Mouse (Mus musculus) ES-Bruce4 (cell line): ENCODE data around the gene Polr2b. TPM values are rescaled to one million over a fixed set of nuclear protein-coding genes. Genes with fewer than 3 reads are reported as not detected.

ENCODE experiments used
- H3K27ac ChIP-seq: 2 replicates; pipeline ENCODE4 v1.5.1; 2012; ENCODE audit warnings: low read length, inconsistent platforms; ENCODE audit not compliant: insufficient read depth
- H3K27me3 ChIP-seq: 2 replicates; pipeline ENCODE4 v1.6.1; 2012; ENCODE audit warnings: mild to moderate bottlenecking, low read length, inconsistent platforms; ENCODE audit not compliant: control insufficient read depth, poor library complexity, insufficient read depth, severe bottlenecking
- H3K36me3 ChIP-seq: 2 replicates; pipeline ENCODE4 v1.6.1; 2012; ENCODE audit warnings: inconsistent platforms, mild to moderate bottlenecking, low read length, moderate library complexity; ENCODE audit not compliant: control insufficient read depth, poor library complexity, insufficient read depth, severe bottlenecking
- H3K4me1 ChIP-seq: one replicate; pipeline ENCODE4 v1.8.1; 2011; ENCODE audit warnings: low read length; ENCODE audit not compliant: control insufficient read depth, insufficient read depth
- H3K4me3 ChIP-seq: 2 replicates; pipeline ENCODE4 v1.5.1; 2011; ENCODE audit warnings: low read depth, mild to moderate bottlenecking, low read length
- H3K9ac ChIP-seq: 2 replicates; pipeline ENCODE4 v1.6.1; 2012; ENCODE audit warnings: low read depth, mild to moderate bottlenecking, inconsistent platforms; ENCODE audit not compliant: poor library complexity, severe bottlenecking
- H3K9me3 ChIP-seq: replicated peaks from 2 replicates; pipeline ENCODE4 v1.6.1; 2012; ENCODE audit warnings: mild to moderate bottlenecking, low read length, inconsistent platforms; ENCODE audit not compliant: control insufficient read depth, poor library complexity, insufficient read depth, severe bottlenecking
- CTCF ChIP-seq: IDR thresholded peaks from one replicate; pipeline ENCODE4 v1.8.1; 2011; ENCODE audit warnings: low read depth, low read length
- EP300 ChIP-seq: IDR thresholded peaks from 2 replicates; pipeline ENCODE4 v1.6.1; 2011; ENCODE audit warnings: low read depth, low read length; ENCODE audit not compliant: insufficient read depth
- POLR2A ChIP-seq: IDR thresholded peaks from one replicate; pipeline ENCODE4 v1.8.1; 2011; ENCODE audit warnings: low read length; ENCODE audit not compliant: insufficient read depth
- polyA plus RNA-seq: library from polyadenylated mRNA; stranded (reverse); fragments of >200 nt; gene quantifications from 2 replicates; pipeline ENCODE4 v1.2.4, GENCODE M21; 2011; ENCODE audit warnings: low read depth; ENCODE audit not compliant: missing spikeins, insufficient read depth, insufficient read length

Gene Polr2b
- polyA plus RNA-seq, 1 experiment: 238 TPM

GRCm38 (mm10) chr5:77369394-77369793 lies 59.4 kb downstream of the Polr2b start:
- Histone ChIP-seq H3K4me1 (peaks cover 3% of the 10 kb centered on the region), H3K27me3 (no peaks in the 10 kb centered on the region), H3K36me3 (no peaks in the 10 kb centered on the region), H3K4me3 (no peak overlapping the region), H3K27ac (no peak overlapping the region), H3K9ac (no peak overlapping the region), H3K9me3 (no peaks in the 10 kb centered on the region)
- TF ChIP-seq CTCF (no peak), POLR2A (no peak), EP300 (no peak)

- Histone ChIP-seq H3K27ac (no peak overlapping the region), H3K9me3 (no peaks in the 10 kb centered on the region), H3K4me3 (no peak overlapping the region), H3K27me3 (no peaks in the 10 kb centered on the region), H3K9ac (no peak overlapping the region), H3K36me3 (no peaks in the 10 kb centered on the region), H3K4me1 (peaks cover 2% of the 10 kb centered on the region)
- TF ChIP-seq EP300 (no peak), POLR2A (no peak), CTCF (no peak)
These were observed 60.5 kb downstream of the Polr2b start for GRCm38 (mm10) chr5:77370378-77370892.

DNA sequence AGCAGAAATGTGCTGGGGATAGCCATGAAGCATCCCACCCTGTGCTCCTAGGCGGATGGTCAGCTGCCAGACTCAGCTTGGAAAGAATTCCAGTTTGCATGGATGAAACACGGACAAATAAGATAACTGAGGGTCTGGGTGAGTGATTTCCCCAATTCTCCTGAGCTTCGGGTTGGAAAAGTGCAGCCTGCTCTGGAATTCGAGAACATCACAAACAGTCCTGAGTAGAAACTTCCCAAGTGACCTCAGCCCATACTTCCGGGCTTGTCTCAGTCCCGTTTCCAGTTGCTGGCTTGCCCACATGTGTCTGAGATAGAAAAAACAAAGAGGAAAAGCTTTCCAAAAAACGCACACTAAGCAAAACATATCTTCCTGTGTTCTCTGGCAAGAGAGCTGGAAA lies 62.3 kb downstream of the Polr2b start:
- Histone ChIP-seq H3K4me3 (no peak overlapping the region), H3K27ac (no peak overlapping the region), H3K9me3 (no peaks in the 10 kb centered on the region), H3K4me1 (peaks cover 2% of the 10 kb centered on the region), H3K27me3 (no peaks in the 10 kb centered on the region), H3K36me3 (no peaks in the 10 kb centered on the region), H3K9ac (no peak overlapping the region)
- TF ChIP-seq EP300 (no peak), CTCF (no peak), POLR2A (no peak)

DNA sequence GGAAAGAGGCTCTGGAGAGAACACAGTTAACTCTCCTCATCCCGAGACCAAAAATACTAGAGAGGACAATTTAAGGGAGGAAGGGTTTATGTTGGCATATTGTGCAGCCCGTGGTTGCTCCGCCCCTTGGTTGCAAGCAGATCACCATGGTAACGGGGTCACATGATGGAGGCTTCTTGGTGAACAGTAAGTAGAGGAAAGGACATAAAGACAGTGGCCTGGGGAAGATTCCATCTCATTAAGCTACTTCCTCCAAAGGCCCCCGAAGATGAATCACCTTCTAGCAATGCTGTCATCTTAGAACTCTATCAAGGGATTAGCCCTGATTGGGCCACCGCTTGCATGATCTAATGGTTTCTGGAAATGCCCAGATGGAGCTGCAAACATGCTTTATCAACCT lies 62.8 kb downstream of the Polr2b start:
- H3K27me3 ChIP-seq: no peaks in the 10 kb centered on the region
- H3K9me3 ChIP-seq: no peaks in the 10 kb centered on the region
- H3K27ac ChIP-seq: no peak overlapping the region
- TF ChIP-seq EP300: no peak
- TF ChIP-seq CTCF: no peak
- TF ChIP-seq POLR2A: no peak
- H3K9ac ChIP-seq: no peak overlapping the region
- H3K4me3 ChIP-seq: no peak overlapping the region
- H3K36me3 ChIP-seq: no peaks in the 10 kb centered on the region
- peaks cover 2% of the 10 kb centered on the region for H3K4me1 ChIP-seq

- no peaks in the 10 kb centered on the region for H3K9me3 ChIP-seq
- no peak overlapping the region for H3K9ac ChIP-seq
- TF ChIP-seq POLR2A: no peak
- no peak overlapping the region for H3K4me3 ChIP-seq
- no peaks in the 10 kb centered on the region for H3K27me3 ChIP-seq
- H3K4me1 ChIP-seq: peaks cover 2% of the 10 kb centered on the region
- no peak overlapping the region for H3K27ac ChIP-seq
- no peaks in the 10 kb centered on the region for H3K36me3 ChIP-seq
These were observed 65.0 kb downstream of the Polr2b start for GRCm38 (mm10) chr5:77374945-77375344.

DNA sequence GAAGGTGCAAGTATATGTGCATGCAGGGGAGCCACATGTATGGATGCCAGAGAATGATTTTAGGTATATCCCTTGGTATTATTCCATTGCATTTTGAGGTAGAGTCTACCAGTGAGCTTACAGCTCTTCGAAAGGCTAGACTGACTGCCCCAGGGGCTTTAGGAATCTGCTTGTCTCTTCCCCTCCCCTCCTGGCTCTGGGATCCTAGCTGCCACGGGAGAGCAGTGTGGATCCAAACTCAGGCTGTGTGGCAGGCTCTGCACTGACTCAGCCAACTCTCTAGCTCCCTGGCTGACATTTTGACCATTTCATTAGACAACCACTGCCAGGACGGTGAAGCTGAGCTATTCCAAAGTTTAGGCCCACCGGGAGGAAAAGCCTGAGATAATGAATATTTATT lies 65.6 kb downstream of the Polr2b start:
- no peak overlapping the region for H3K4me3 ChIP-seq
- no peak overlapping the region for H3K9ac ChIP-seq
- peaks cover 2% of the 10 kb centered on the region for H3K4me1 ChIP-seq
- H3K27me3 ChIP-seq: no peaks in the 10 kb centered on the region
- no peaks in the 10 kb centered on the region for H3K9me3 ChIP-seq
- H3K36me3 ChIP-seq: no peaks in the 10 kb centered on the region
- H3K27ac ChIP-seq: no peak overlapping the region
- no peak for TF ChIP-seq POLR2A
- no peak for TF ChIP-seq EP300
- no peak for TF ChIP-seq CTCF
